Mouse (Mus musculus): ENCODE measurements around the gene Adamts8.

The Adamts8 gene

GRCm38 (mm10) chr9:30985782-30986181, 43.4 kb downstream of the Adamts8 start:
- DNase-seq (ENCODE audit: inconsistent ontology term), result peak; percentile 75

GRCm38 (mm10) chr9:30993106-30993505, 50.7 kb downstream of the Adamts8 start:
- no peak for DNase-seq (ENCODE audit: inconsistent ontology term)

GRCm38 (mm10) chr9:30996590-30997562, 54.5 kb downstream of the Adamts8 start:
- peak; percentile 34 for DNase-seq (ENCODE audit: inconsistent ontology term)

- DNase-seq (ENCODE audit: inconsistent ontology term), result peak; percentile 56
These were observed 58.3 kb downstream of the Adamts8 start for GRCm38 (mm10) chr9:31000641-31001040.

GRCm38 (mm10) chr9:31002528-31002927, 60.2 kb downstream of the Adamts8 start:
- no peak for DNase-seq (ENCODE audit: inconsistent ontology term)

GRCm38 (mm10) chr9:31009334-31009733, 67.0 kb downstream of the Adamts8 start:
- DNase-seq (ENCODE audit: inconsistent ontology term), result no peak

GRCm38 (mm10) chr9:31010040-31010439, 67.7 kb downstream of the Adamts8 start:
- no peak for DNase-seq (ENCODE audit: inconsistent ontology term)

GRCm38 (mm10) chr9:31010749-31011148, 68.4 kb downstream of the Adamts8 start:
- no peak for DNase-seq (ENCODE audit: inconsistent ontology term)

GRCm38 (mm10) chr9:31011533-31011932, 69.2 kb downstream of the Adamts8 start:
- no peak for DNase-seq (ENCODE audit: inconsistent ontology term)

- no peak for DNase-seq (ENCODE audit: inconsistent ontology term)
These were observed 70.3 kb downstream of the Adamts8 start for GRCm38 (mm10) chr9:31012674-31013073.

- no peak for DNase-seq (ENCODE audit: inconsistent ontology term)
These were observed 71.1 kb downstream of the Adamts8 start for GRCm38 (mm10) chr9:31013415-31013814.

All from Muller cell, postnatal 12 days (primary cell).